Mouse (Mus musculus): ENCODE measurements around the gene D8Ertd738e. TPM values are rescaled to one million over a fixed set of nuclear protein-coding genes. Genes with fewer than 3 reads are reported as not detected.

D8Ertd738e gene
- total and polyA plus RNA-seq, 2 experiments from 2014 or later = 130 to 255 TPM

- Histone ChIP-seq H3K9ac (no peak overlapping the region), H3K27me3 (ENCODE audit: insufficient read depth, low read length) (no peaks in the 10 kb centered on the region), H3K9me3 (ENCODE audit: low read length) (no peaks in the 10 kb centered on the region), H3K4me3 (ENCODE audit: low read depth, low read length) (no peak overlapping the region), H3K27ac (ENCODE audit: low read depth, low read length) (no peak overlapping the region), H3K4me2 (ENCODE audit: low read depth) (no peak overlapping the region), H3K36me3 (ENCODE audit: insufficient read depth) (no peaks in the 10 kb centered on the region), H3K4me1 (ENCODE audit: insufficient read depth) (no peaks in the 10 kb centered on the region)
- TF ChIP-seq CTCF (IDR thresholded peaks at IDR 0.05; ENCODE audit: low read depth) = no peak
- DNase-seq (no peak), ATAC-seq (no peak)
- WGBS = 33% methylated on average over 9 of the region's 9 CpGs
These were observed 35.1 kb upstream of the D8Ertd738e start for GRCm38 (mm10) chr8:84284608-84285063.

DNA sequence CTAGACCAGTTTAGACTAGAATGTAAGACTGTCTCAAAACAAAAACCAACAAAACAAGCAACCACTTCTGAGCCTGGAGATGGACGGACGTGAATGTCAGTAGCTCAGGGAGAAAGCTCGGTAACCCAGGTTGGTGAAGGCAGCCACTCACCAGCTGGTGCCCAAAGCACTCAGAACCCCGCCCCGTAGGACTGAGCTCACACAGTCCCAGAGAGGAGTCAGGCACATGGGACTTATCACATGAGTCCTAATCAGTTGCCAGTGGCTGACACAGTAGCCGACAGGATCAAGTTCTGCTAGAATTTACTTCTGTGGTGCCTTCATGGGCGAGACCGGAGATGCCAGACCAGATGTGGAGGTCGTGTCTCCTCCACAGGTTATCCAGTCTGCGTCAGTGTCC, 31.3 kb upstream of the D8Ertd738e start:
- Histone ChIP-seq H3K27ac (ENCODE audit: low read depth, low read length) (no peak overlapping the region), H3K9me3 (ENCODE audit: low read length) (no peaks in the 10 kb centered on the region), H3K9ac (no peak overlapping the region), H3K27me3 (ENCODE audit: insufficient read depth, low read length) (no peaks in the 10 kb centered on the region), H3K4me1 (ENCODE audit: insufficient read depth) (no peaks in the 10 kb centered on the region), H3K4me2 (ENCODE audit: low read depth) (no peak overlapping the region), H3K36me3 (ENCODE audit: insufficient read depth) (no peaks in the 10 kb centered on the region), H3K4me3 (ENCODE audit: low read depth, low read length) (no peak overlapping the region)
- DNase-seq (no peak), ATAC-seq (no peak)
- 81% methylated on average over 10 of the region's 10 CpGs for WGBS
- no peak for TF ChIP-seq CTCF (IDR thresholded peaks at IDR 0.05; ENCODE audit: low read depth)

GRCm38 (mm10) chr8:84276447-84276846, 26.9 kb upstream of the D8Ertd738e start:
- Histone ChIP-seq H3K27ac (ENCODE audit: low read depth, low read length) (no peak overlapping the region), H3K27me3 (ENCODE audit: insufficient read depth, low read length) (no peaks in the 10 kb centered on the region), H3K4me2 (ENCODE audit: low read depth) (no peak overlapping the region), H3K4me1 (ENCODE audit: insufficient read depth) (no peaks in the 10 kb centered on the region), H3K9me3 (ENCODE audit: low read length) (no peaks in the 10 kb centered on the region), H3K36me3 (ENCODE audit: insufficient read depth) (no peaks in the 10 kb centered on the region), H3K4me3 (ENCODE audit: low read depth, low read length) (no peak overlapping the region), H3K9ac (no peak overlapping the region)
- TF ChIP-seq CTCF (IDR thresholded peaks at IDR 0.05; ENCODE audit: low read depth) = no peak
- DNase-seq (no peak), ATAC-seq (no peak)
- WGBS = 75% methylated on average over 1 of the region's 1 CpGs

- no peak for DNase-seq
- no peaks in the 10 kb centered on the region for H3K27me3 ChIP-seq (ENCODE audit: insufficient read depth, low read length)
- no peak overlapping the region for H3K4me2 ChIP-seq (ENCODE audit: low read depth)
- H3K4me3 ChIP-seq (ENCODE audit: low read depth, low read length) = no peak overlapping the region
- H3K36me3 ChIP-seq (ENCODE audit: insufficient read depth) = no peaks in the 10 kb centered on the region
- H3K4me1 ChIP-seq (ENCODE audit: insufficient read depth) = peaks cover 11% of the 10 kb centered on the region; the same call in 1 of the 2 replicates
- H3K9ac ChIP-seq = no peak overlapping the region
- 72% methylated on average over 3 of the region's 3 CpGs for WGBS
- TF ChIP-seq CTCF (IDR thresholded peaks at IDR 0.05; ENCODE audit: low read depth) = no peak
- no peak overlapping the region for H3K27ac ChIP-seq (ENCODE audit: low read depth, low read length)
- ATAC-seq = no peak
- no peaks in the 10 kb centered on the region for H3K9me3 ChIP-seq (ENCODE audit: low read length)
These were observed 24.4 kb upstream of the D8Ertd738e start for GRCm38 (mm10) chr8:84273968-84274367.

DNA sequence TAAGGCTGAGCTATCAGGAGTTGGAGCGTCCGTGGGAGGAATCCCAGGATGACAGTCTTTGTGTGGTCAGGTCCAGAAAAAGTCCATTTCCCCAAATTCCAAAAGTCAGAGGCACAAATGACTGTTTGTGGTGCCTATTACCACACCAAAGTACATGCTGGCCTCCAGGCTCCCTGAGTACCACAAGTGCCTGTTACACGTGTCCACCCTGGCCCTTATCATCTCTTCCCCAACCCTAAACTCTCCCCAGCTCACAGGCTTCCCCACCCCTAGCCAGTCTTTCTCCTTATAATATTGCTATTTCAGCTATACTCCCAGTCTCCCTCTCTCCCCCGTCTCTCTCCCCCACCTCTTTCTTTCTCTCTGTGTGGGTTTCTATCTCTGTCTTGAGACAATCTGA, 22.8 kb upstream of the D8Ertd738e start:
- Histone ChIP-seq H3K4me2 (ENCODE audit: low read depth) (no peak overlapping the region), H3K4me3 (ENCODE audit: low read depth, low read length) (no peak overlapping the region), H3K9me3 (ENCODE audit: low read length) (no peaks in the 10 kb centered on the region), H3K36me3 (ENCODE audit: insufficient read depth) (peaks cover 2% of the 10 kb centered on the region; the same call in 1 of the 2 replicates), H3K4me1 (ENCODE audit: insufficient read depth) (peaks cover 11% of the 10 kb centered on the region; the same call in 1 of the 2 replicates), H3K27me3 (ENCODE audit: insufficient read depth, low read length) (no peaks in the 10 kb centered on the region), H3K27ac (ENCODE audit: low read depth, low read length) (no peak overlapping the region), H3K9ac (no peak overlapping the region)
- WGBS = 92% methylated on average over 4 of the region's 4 CpGs
- DNase-seq (no peak), ATAC-seq (no peak)
- TF ChIP-seq CTCF (IDR thresholded peaks at IDR 0.05; ENCODE audit: low read depth) = no peak

DNA sequence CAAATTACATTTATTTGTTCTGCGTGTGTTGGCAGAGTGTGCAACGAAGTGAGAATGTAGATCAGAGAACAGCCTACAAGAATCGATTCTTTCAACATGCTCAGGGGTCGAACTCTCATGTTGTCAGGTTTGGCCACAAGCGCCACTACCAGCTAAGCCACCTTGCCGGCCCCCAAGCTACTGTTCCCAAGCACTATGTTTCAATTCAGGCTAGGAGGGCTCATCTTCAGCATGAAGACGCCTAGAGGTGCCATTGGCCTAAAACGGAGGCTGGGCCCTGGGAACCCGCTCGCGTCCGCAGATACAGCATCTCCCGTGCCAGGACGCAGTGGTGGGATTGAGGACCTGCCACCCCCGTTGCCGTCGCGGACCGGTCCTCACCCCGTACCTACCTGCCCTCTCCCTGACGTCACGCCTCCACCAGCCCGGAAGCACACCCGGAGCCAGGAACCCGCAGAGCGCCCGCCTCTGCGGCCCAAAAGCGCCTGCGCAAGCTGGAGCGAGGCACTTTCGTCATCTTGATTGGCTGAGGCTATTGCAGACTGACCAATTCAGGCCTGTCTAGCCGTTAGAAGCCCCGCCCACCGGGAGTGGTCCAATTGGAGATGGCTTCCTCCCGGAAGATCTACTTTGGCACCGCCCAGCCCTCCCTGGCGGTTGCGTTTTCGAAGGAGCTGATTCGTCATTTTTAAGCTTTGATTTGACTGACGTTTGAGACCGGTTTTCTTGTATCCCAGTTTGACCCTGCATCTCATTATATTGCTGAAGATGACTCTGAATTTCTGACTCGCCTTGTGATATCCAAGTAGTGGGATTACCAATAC, 20.6 kb upstream of the D8Ertd738e start, which contains the start of gene Ccdc130:
Gene Ccdc130 (minus strand): TSS at position 431 of the 824 bp plus-strand sequence.
- peak within 1 kb of the TSS; percentile 84 for H3K9ac ChIP-seq
- H3K27ac ChIP-seq (ENCODE audit: low read depth, low read length) = peak within 1 kb of the TSS; percentile 79
- peak within 1 kb of the TSS; percentile 78 for H3K4me2 ChIP-seq (ENCODE audit: low read depth)
- ATAC-seq (peak; percentile 99), DNase-seq (peak; percentile 100)
- no peaks in the 10 kb centered on the region for H3K9me3 ChIP-seq (ENCODE audit: low read length)
- no peaks in the 10 kb centered on the region for H3K27me3 ChIP-seq (ENCODE audit: insufficient read depth, low read length)
- H3K36me3 ChIP-seq (ENCODE audit: insufficient read depth) = peaks cover 20% of the 10 kb centered on the region
- H3K4me1 ChIP-seq (ENCODE audit: insufficient read depth) = peaks cover 11% of the 10 kb centered on the region; the same call in 1 of the 2 replicates
- TF ChIP-seq CTCF (IDR thresholded peaks at IDR 0.05; ENCODE audit: low read depth) = no peak; the same call in 1 of the 2 replicates
- under 1% methylated on average over 44 of the region's 44 CpGs for WGBS
- peak within 1 kb of the TSS; percentile 82 for H3K4me3 ChIP-seq (ENCODE audit: low read depth, low read length)

DNA sequence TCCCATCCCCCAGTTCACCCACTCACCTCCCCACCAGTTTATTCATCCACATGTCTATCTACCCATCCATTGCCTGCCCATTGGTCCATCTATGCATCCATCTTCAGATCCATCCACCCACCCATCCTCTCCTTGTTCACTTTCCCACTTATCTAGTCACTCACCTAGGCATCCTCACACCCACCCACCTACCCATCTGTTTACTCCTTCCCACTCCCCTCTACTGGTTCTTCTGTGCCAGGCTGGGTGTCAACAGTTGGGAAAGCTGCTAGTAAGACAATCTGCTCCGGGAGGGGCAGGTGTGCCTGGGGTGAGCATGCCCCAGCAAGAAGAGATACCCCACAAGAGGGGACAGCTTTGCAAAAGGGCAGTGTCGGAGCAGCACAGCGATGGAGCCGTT, 11.6 kb upstream of the D8Ertd738e start:
- no peaks in the 10 kb centered on the region for H3K27me3 ChIP-seq (ENCODE audit: insufficient read depth, low read length)
- H3K27ac ChIP-seq (ENCODE audit: low read depth, low read length) = no peak overlapping the region
- no peak for TF ChIP-seq CTCF (IDR thresholded peaks at IDR 0.05; ENCODE audit: low read depth)
- no peak overlapping the region for H3K9ac ChIP-seq
- ATAC-seq = no peak
- no peak overlapping the region for H3K4me2 ChIP-seq (ENCODE audit: low read depth)
- H3K36me3 ChIP-seq (ENCODE audit: insufficient read depth) = peaks cover 76% of the 10 kb centered on the region
- 93% methylated on average over 4 of the region's 4 CpGs for WGBS
- no peaks in the 10 kb centered on the region for H3K9me3 ChIP-seq (ENCODE audit: low read length)
- DNase-seq = no peak
- H3K4me3 ChIP-seq (ENCODE audit: low read depth, low read length) = no peak overlapping the region
- peaks cover 6% of the 10 kb centered on the region; the same call in 1 of the 2 replicates for H3K4me1 ChIP-seq (ENCODE audit: insufficient read depth)

Data from forebrain, postnatal 0 days (tissue).